Mouse (Mus musculus) testis, adult 2 months (tissue): Measurements from ENCODE around the gene Ftsj3. TPM values are rescaled to one million over a fixed set of nuclear protein-coding genes. Genes with fewer than 3 reads are reported as not detected.

Experiments
- H3K27ac ChIP-seq: fragments of 200-500 bp; 2 replicates; pipeline ENCODE4 v1.5.1; 2012; ENCODE audit warnings: low read depth, low read length; ENCODE audit not compliant: control insufficient read depth, insufficient read depth
- H3K27me3 ChIP-seq: fragments of 200-500 bp; 2 replicates; pipeline ENCODE4 v1.6.1; 2012; ENCODE audit warnings: mild to moderate bottlenecking, low read length, moderate library complexity; ENCODE audit not compliant: control insufficient read depth, insufficient read depth
- H3K36me3 ChIP-seq: fragments of 200-500 bp; 2 replicates; pipeline ENCODE4 v1.6.1; 2012; ENCODE audit warnings: mild to moderate bottlenecking, low read length; ENCODE audit not compliant: control insufficient read depth, insufficient read depth
- H3K4me1 ChIP-seq: fragments of 200-500 bp; 2 replicates; pipeline ENCODE4 v1.6.1; 2012; ENCODE audit warnings: low read length; ENCODE audit not compliant: control insufficient read depth, insufficient read depth
- H3K4me3 ChIP-seq: fragments of 200-500 bp; 2 replicates; pipeline ENCODE4 v1.5.1; 2012; ENCODE audit warnings: low read depth, mild to moderate bottlenecking, low read length, moderate library complexity, mixed read lengths; ENCODE audit not compliant: control insufficient read depth
- CTCF ChIP-seq: fragments of 200-500 bp; IDR thresholded peaks from 2 replicates; pipeline ENCODE4 v1.5.1; 2012; ENCODE audit warnings: low read depth, mild to moderate bottlenecking, inconsistent platforms, low read length, moderate library complexity; ENCODE audit not compliant: control insufficient read depth, insufficient read depth, insufficient replicate concordance
- POLR2A ChIP-seq: fragments of 200-500 bp; IDR thresholded peaks from 2 replicates; pipeline ENCODE4 v1.6.1; 2012; ENCODE audit warnings: low read depth, mild to moderate bottlenecking, inconsistent platforms, low read length, moderate library complexity; ENCODE audit not compliant: control insufficient read depth
- polyA plus RNA-seq: library from polyadenylated mRNA; depleted of rRNA; stranded (reverse); fragments of >200 nt; gene quantifications from 2 replicates; pipeline ENCODE4 v1.2.3, GENCODE M21; 2012; rRNA removed

Ftsj3 gene
- polyA plus RNA-seq = 16.0 and 17.2 TPM in 2 replicates

- Histone ChIP-seq H3K4me3 (peak within 1 kb of the TSS; percentile 90), H3K4me1 (peaks cover 3% of the 10 kb centered on the region), H3K27ac (peak within 1 kb of the TSS; percentile 71), H3K27me3 (no peaks in the 10 kb centered on the region), H3K36me3 (no peaks in the 10 kb centered on the region)
- TF ChIP-seq CTCF (no peak), POLR2A (peak; percentile 97)
These were observed at the start of gene Ftsj3, which contains the start of gene Psmc5 for GRCm38 (mm10) chr11:106255685-106256451. TSS of gene Ftsj3 (minus strand) at chr11:106256079. TSS of gene Psmc5 (plus strand) at chr11:106256154.

GRCm38 (mm10) chr11:106305348-106306064, 49.6 kb upstream of the Ftsj3 start:
- no peak for TF ChIP-seq POLR2A
- TF ChIP-seq CTCF = no peak
- Histone ChIP-seq H3K27me3 (no peaks in the 10 kb centered on the region), H3K36me3 (no peaks in the 10 kb centered on the region), H3K27ac (no peak overlapping the region), H3K4me3 (no peak overlapping the region), H3K4me1 (peaks cover 11% of the 10 kb centered on the region)

GRCm38 (mm10) chr11:106302634-106303033, 46.8 kb upstream of the Ftsj3 start:
- Histone ChIP-seq H3K27me3 (no peaks in the 10 kb centered on the region), H3K4me3 (no peak overlapping the region), H3K36me3 (no peaks in the 10 kb centered on the region), H3K27ac (no peak overlapping the region), H3K4me1 (peaks cover 4% of the 10 kb centered on the region)
- TF ChIP-seq POLR2A = no peak
- peak; percentile 76; the same call in 1 of the 2 replicates for TF ChIP-seq CTCF

GRCm38 (mm10) chr11:106301765-106302164, 45.9 kb upstream of the Ftsj3 start, which contains the start of gene Gh:
TSS of gene Gh (minus strand) at chr11:106301865.
- no peaks in the 10 kb centered on the region for H3K36me3 ChIP-seq
- no peak within 1 kb of the TSS for H3K27ac ChIP-seq
- no peak within 1 kb of the TSS for H3K4me3 ChIP-seq
- peaks cover 4% of the 10 kb centered on the region for H3K4me1 ChIP-seq
- no peaks in the 10 kb centered on the region for H3K27me3 ChIP-seq
- no peak for TF ChIP-seq CTCF
- TF ChIP-seq POLR2A = no peak

- H3K36me3 ChIP-seq = no peaks in the 10 kb centered on the region
These were observed 36.0 kb upstream of the Ftsj3 start for GRCm38 (mm10) chr11:106291861-106292260.

GRCm38 (mm10) chr11:106290376-106290775, 34.5 kb upstream of the Ftsj3 start:
- TF ChIP-seq CTCF (no peak), POLR2A (no peak)
- no peaks in the 10 kb centered on the region for H3K27me3 ChIP-seq

More at GRCm38 (mm10) chr11:106291861-106292260, 36.0 kb upstream of the Ftsj3 start:
- Histone ChIP-seq H3K27ac (no peak overlapping the region), H3K4me1 (no peaks in the 10 kb centered on the region), H3K27me3 (no peaks in the 10 kb centered on the region), H3K4me3 (no peak overlapping the region)
- no peak for TF ChIP-seq CTCF
- TF ChIP-seq POLR2A = no peak

GRCm38 (mm10) chr11:106289369-106289768, 33.5 kb upstream of the Ftsj3 start:
- H3K27ac ChIP-seq = no peak overlapping the region
- H3K4me3 ChIP-seq = no peak overlapping the region
- no peaks in the 10 kb centered on the region for H3K4me1 ChIP-seq
- TF ChIP-seq CTCF (peak; percentile 21; the same call in 1 of the 2 replicates), POLR2A (no peak)
- H3K27me3 ChIP-seq = no peaks in the 10 kb centered on the region
- no peaks in the 10 kb centered on the region; the same call in none of the 2 replicates for H3K36me3 ChIP-seq

More at GRCm38 (mm10) chr11:106290376-106290775, 34.5 kb upstream of the Ftsj3 start:
- Histone ChIP-seq H3K4me1 (no peaks in the 10 kb centered on the region), H3K27ac (no peak overlapping the region), H3K4me3 (no peak overlapping the region), H3K36me3 (no peaks in the 10 kb centered on the region; the same call in none of the 2 replicates)
